Mouse (Mus musculus): ENCODE measurements around the gene Mettl16. TPM values are rescaled to one million over a fixed set of nuclear protein-coding genes. Genes with fewer than 3 reads are reported as not detected.

The Mettl16 gene
- polyA plus RNA-seq, 1 experiment from 2014 or later, result 33.0 TPM

DNA sequence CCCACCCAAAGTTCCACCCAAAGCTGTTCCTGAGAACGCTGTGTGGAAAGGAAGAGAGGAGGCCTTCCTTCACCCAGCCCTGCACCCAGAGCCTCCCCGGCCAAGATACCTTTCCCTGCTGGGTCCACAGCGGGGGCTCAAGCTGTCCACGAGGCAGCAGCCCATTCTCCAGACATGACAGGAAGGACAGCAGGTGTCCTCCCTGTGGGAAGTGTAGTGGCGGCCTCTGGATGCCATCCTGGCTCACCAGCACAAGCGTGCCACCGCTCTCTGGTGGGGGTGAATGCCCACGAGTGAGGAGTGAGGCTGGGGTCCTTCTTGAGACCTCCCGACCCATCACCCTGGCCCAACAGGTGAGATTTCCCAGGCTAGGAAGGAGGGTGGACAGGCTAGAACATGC lies 94.6 kb downstream of the Mettl16 start:
- Histone ChIP-seq H3K4me2 (ENCODE audit: low read depth, low read length) (no peak overlapping the region), H3K9ac (ENCODE audit: low read length) (no peak overlapping the region), H3K27ac (ENCODE audit: low read length) (no peak overlapping the region), H3K9me3 (replicated peaks; ENCODE audit: control insufficient read depth, low read length) (no peaks in the 10 kb centered on the region), H3K36me3 (ENCODE audit: control insufficient read depth, insufficient read depth) (peaks cover 2% of the 10 kb centered on the region; the same call in 1 of the 2 replicates), H3K4me1 (ENCODE audit: control insufficient read depth, insufficient read depth, low read length) (peaks cover 19% of the 10 kb centered on the region), H3K27me3 (ENCODE audit: control insufficient read depth, insufficient read depth, low read length) (no peaks in the 10 kb centered on the region), H3K4me3 (ENCODE audit: low read length) (no peak overlapping the region)
- ATAC-seq (replicated peaks; ENCODE audit: extremely low read depth, insufficient read depth, low FRiP score), result no peak
- WGBS, result 82% methylated on average over 9 of the region's 9 CpGs

GRCm38 (mm10) chr11:74866640-74867039 lies 96.0 kb downstream of the Mettl16 start:
- no peak overlapping the region for H3K4me3 ChIP-seq (ENCODE audit: low read length)
- peak; percentile 25; the same call in 1 of the 2 replicates for ATAC-seq (replicated peaks; ENCODE audit: extremely low read depth, insufficient read depth, low FRiP score)
- WGBS, result 67% methylated on average over 4 of the region's 4 CpGs
- H3K4me2 ChIP-seq (ENCODE audit: low read depth, low read length), result no peak overlapping the region
- H3K4me1 ChIP-seq (ENCODE audit: control insufficient read depth, insufficient read depth, low read length), result peaks cover 19% of the 10 kb centered on the region
- H3K27ac ChIP-seq (ENCODE audit: low read length), result no peak overlapping the region
- no peaks in the 10 kb centered on the region for H3K9me3 ChIP-seq (replicated peaks; ENCODE audit: control insufficient read depth, low read length)
- H3K9ac ChIP-seq (ENCODE audit: low read length), result no peak overlapping the region
- H3K36me3 ChIP-seq (ENCODE audit: control insufficient read depth, insufficient read depth), result peaks cover 2% of the 10 kb centered on the region; the same call in 1 of the 2 replicates
- no peaks in the 10 kb centered on the region for H3K27me3 ChIP-seq (ENCODE audit: control insufficient read depth, insufficient read depth, low read length)

- Histone ChIP-seq H3K4me3 (ENCODE audit: low read length) (no peak overlapping the region), H3K4me2 (ENCODE audit: low read depth, low read length) (no peak overlapping the region), H3K9ac (ENCODE audit: low read length) (no peak overlapping the region), H3K9me3 (replicated peaks; ENCODE audit: control insufficient read depth, low read length) (no peaks in the 10 kb centered on the region), H3K4me1 (ENCODE audit: control insufficient read depth, insufficient read depth, low read length) (peaks cover 19% of the 10 kb centered on the region), H3K36me3 (ENCODE audit: control insufficient read depth, insufficient read depth) (peaks cover 2% of the 10 kb centered on the region; the same call in 1 of the 2 replicates), H3K27ac (ENCODE audit: low read length) (no peak overlapping the region), H3K27me3 (ENCODE audit: control insufficient read depth, insufficient read depth, low read length) (no peaks in the 10 kb centered on the region)
- ATAC-seq (replicated peaks; ENCODE audit: extremely low read depth, insufficient read depth, low FRiP score), result no peak
- WGBS, result 72% methylated on average over 2 of the region's 2 CpGs
Measured at GRCm38 (mm10) chr11:74867181-74867580, 96.6 kb downstream of the Mettl16 start.

DNA sequence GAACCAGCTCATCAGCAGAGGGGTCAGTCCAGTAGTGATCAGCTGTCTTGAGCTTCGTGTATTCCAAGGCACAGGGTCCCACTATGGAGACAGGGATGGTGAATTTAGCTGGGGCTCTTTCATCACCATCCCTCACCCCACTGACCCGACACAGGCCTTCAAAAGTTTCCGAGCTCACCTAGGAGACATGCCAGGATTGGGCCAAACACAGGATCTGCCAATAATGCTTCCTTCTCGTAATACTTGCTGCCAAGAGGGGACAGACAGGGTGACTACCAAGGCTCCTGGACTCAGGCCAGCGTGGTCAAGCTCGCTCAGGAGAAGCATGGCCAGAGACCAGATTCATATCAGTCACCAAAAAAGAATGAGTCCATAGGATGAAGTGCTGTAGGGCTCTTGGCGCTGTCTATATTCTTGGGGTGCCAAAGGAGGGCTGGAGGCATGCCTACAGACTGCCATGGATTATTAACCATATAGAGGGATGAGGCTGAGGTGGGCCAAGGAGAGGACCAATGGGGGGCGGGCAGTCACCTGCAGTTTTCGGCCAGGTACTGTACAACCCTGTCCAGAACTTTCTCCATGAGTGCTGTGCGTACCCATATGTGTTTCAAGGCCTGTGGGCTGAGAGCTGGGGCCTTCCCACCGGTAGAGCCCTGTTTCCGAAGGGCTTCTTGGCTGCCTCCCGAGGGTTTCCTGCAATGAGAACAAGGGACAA lies 97.6 kb downstream of the Mettl16 start:
- WGBS, result 85% methylated on average over 13 of the region's 13 CpGs
- ATAC-seq (replicated peaks; ENCODE audit: extremely low read depth, insufficient read depth, low FRiP score), result no peak
- H3K27ac ChIP-seq (ENCODE audit: low read length), result no peak overlapping the region

GRCm38 (mm10) chr11:74869603-74870002 lies 99.0 kb downstream of the Mettl16 start:
- Histone ChIP-seq H3K4me3 (ENCODE audit: low read length) (no peak overlapping the region), H3K4me2 (ENCODE audit: low read depth, low read length) (no peak overlapping the region), H3K27me3 (ENCODE audit: control insufficient read depth, insufficient read depth, low read length) (no peaks in the 10 kb centered on the region), H3K4me1 (ENCODE audit: control insufficient read depth, insufficient read depth, low read length) (peaks cover 2% of the 10 kb centered on the region; the same call in 1 of the 2 replicates), H3K9ac (ENCODE audit: low read length) (no peak overlapping the region), H3K36me3 (ENCODE audit: control insufficient read depth, insufficient read depth) (peaks cover 2% of the 10 kb centered on the region; the same call in 1 of the 2 replicates), H3K27ac (ENCODE audit: low read length) (no peak overlapping the region), H3K9me3 (replicated peaks; ENCODE audit: control insufficient read depth, low read length) (no peaks in the 10 kb centered on the region)
- WGBS, result 86% methylated on average over 6 of the region's 6 CpGs
- ATAC-seq (replicated peaks; ENCODE audit: extremely low read depth, insufficient read depth, low FRiP score), result no peak

More for the DNA sequence above, 97.6 kb downstream of the Mettl16 start:
- peaks cover 16% of the 10 kb centered on the region for H3K4me1 ChIP-seq (ENCODE audit: control insufficient read depth, insufficient read depth, low read length)
- H3K9ac ChIP-seq (ENCODE audit: low read length), result no peak overlapping the region
- no peaks in the 10 kb centered on the region for H3K9me3 ChIP-seq (replicated peaks; ENCODE audit: control insufficient read depth, low read length)
- no peak overlapping the region for H3K4me2 ChIP-seq (ENCODE audit: low read depth, low read length)
- H3K36me3 ChIP-seq (ENCODE audit: control insufficient read depth, insufficient read depth), result peaks cover 2% of the 10 kb centered on the region; the same call in 1 of the 2 replicates
- no peak overlapping the region for H3K4me3 ChIP-seq (ENCODE audit: low read length)
- no peaks in the 10 kb centered on the region for H3K27me3 ChIP-seq (ENCODE audit: control insufficient read depth, insufficient read depth, low read length)

DNA sequence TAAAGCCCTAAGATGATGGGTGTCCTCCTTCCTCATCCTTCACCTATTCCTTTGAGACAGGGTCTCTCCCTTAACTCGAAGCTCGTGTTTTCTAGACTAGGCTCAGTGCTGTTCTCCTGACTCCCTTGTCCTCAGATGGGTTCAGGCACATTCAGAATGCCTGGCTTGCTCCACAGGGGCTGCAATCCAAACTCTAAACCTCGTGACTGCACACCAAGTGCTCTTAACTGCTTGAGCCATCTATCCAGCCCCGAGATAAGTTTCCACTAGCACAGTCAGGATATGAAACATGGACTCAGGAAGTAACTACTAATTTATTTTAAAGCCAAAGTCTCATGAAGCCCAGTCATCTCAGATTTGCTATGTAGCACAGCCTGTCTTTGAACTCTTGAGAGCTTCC lies 99.9 kb downstream of the Mettl16 start:
- Histone ChIP-seq H3K27me3 (ENCODE audit: control insufficient read depth, insufficient read depth, low read length) (no peaks in the 10 kb centered on the region), H3K27ac (ENCODE audit: low read length) (no peak overlapping the region), H3K9me3 (replicated peaks; ENCODE audit: control insufficient read depth, low read length) (no peaks in the 10 kb centered on the region), H3K9ac (ENCODE audit: low read length) (no peak overlapping the region), H3K4me2 (ENCODE audit: low read depth, low read length) (no peak overlapping the region), H3K36me3 (ENCODE audit: control insufficient read depth, insufficient read depth) (peaks cover 2% of the 10 kb centered on the region; the same call in 1 of the 2 replicates), H3K4me3 (ENCODE audit: low read length) (no peak overlapping the region), H3K4me1 (ENCODE audit: control insufficient read depth, insufficient read depth, low read length) (no peaks in the 10 kb centered on the region)
- WGBS, result 68% methylated on average over 4 of the region's 4 CpGs
- no peak for ATAC-seq (replicated peaks; ENCODE audit: extremely low read depth, insufficient read depth, low FRiP score)

GRCm38 (mm10) chr11:74870991-74871622 lies 100.5 kb downstream of the Mettl16 start:
- WGBS, result 23% methylated on average over 12 of the region's 12 CpGs

DNA sequence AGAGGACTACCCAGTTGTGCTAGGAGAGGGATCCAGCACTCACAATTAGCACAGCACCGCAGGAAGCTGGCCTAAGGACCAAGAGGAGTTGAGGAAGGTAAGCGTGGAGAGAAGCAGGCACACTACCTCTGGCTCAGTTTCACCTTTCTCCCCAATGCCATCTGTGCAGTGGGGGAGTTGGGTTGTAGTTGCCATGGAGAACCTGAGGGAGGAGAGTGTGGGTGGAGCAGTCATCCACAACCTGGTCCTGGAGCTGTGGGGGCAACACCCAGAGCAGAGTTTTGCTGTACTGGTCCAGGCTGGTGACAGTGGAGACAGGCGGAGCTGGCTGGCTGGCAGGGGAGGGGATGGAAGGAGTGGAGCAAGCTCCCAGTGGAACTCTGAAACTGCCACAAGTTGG lies 104.0 kb downstream of the Mettl16 start:
- Histone ChIP-seq H3K9ac (ENCODE audit: low read length) (no peak overlapping the region), H3K4me3 (ENCODE audit: low read length) (no peak overlapping the region), H3K27ac (ENCODE audit: low read length) (no peak overlapping the region), H3K36me3 (ENCODE audit: control insufficient read depth, insufficient read depth) (no peaks in the 10 kb centered on the region), H3K9me3 (replicated peaks; ENCODE audit: control insufficient read depth, low read length) (no peaks in the 10 kb centered on the region), H3K4me2 (ENCODE audit: low read depth, low read length) (no peak overlapping the region), H3K27me3 (ENCODE audit: control insufficient read depth, insufficient read depth, low read length) (no peaks in the 10 kb centered on the region), H3K4me1 (ENCODE audit: control insufficient read depth, insufficient read depth, low read length) (peaks cover 6% of the 10 kb centered on the region; the same call in 1 of the 2 replicates)
- WGBS, result 68% methylated on average over 3 of the region's 3 CpGs
- ATAC-seq (replicated peaks; ENCODE audit: extremely low read depth, insufficient read depth, low FRiP score), result no peak

More at GRCm38 (mm10) chr11:74870991-74871622, 100.5 kb downstream of the Mettl16 start:
- H3K36me3 ChIP-seq (ENCODE audit: control insufficient read depth, insufficient read depth), result peaks cover 2% of the 10 kb centered on the region; the same call in 1 of the 2 replicates
- no peak overlapping the region for H3K9ac ChIP-seq (ENCODE audit: low read length)
- H3K27me3 ChIP-seq (ENCODE audit: control insufficient read depth, insufficient read depth, low read length), result no peaks in the 10 kb centered on the region
- no peak overlapping the region for H3K4me3 ChIP-seq (ENCODE audit: low read length)
- ATAC-seq (replicated peaks; ENCODE audit: extremely low read depth, insufficient read depth, low FRiP score), result no peak
- no peaks in the 10 kb centered on the region for H3K9me3 ChIP-seq (replicated peaks; ENCODE audit: control insufficient read depth, low read length)
- H3K4me2 ChIP-seq (ENCODE audit: low read depth, low read length), result no peak overlapping the region
- no peaks in the 10 kb centered on the region for H3K4me1 ChIP-seq (ENCODE audit: control insufficient read depth, insufficient read depth, low read length)
- no peak overlapping the region for H3K27ac ChIP-seq (ENCODE audit: low read length)

- Histone ChIP-seq H3K4me3 (ENCODE audit: low read length) (no peak overlapping the region), H3K9me3 (replicated peaks; ENCODE audit: control insufficient read depth, low read length) (no peaks in the 10 kb centered on the region), H3K4me1 (ENCODE audit: control insufficient read depth, insufficient read depth, low read length) (peaks cover 8% of the 10 kb centered on the region), H3K36me3 (ENCODE audit: control insufficient read depth, insufficient read depth) (no peaks in the 10 kb centered on the region), H3K27ac (ENCODE audit: low read length) (no peak overlapping the region), H3K9ac (ENCODE audit: low read length) (no peak overlapping the region), H3K4me2 (ENCODE audit: low read depth, low read length) (peak overlapping the region; percentile 45), H3K27me3 (ENCODE audit: control insufficient read depth, insufficient read depth, low read length) (no peaks in the 10 kb centered on the region)
- ATAC-seq (replicated peaks; ENCODE audit: extremely low read depth, insufficient read depth, low FRiP score), result peak; percentile 65; the same call in 1 of the 2 replicates
- 4% methylated on average over 9 of the region's 9 CpGs for WGBS
Measured at GRCm38 (mm10) chr11:74876801-74877200, 106.2 kb downstream of the Mettl16 start.

Measured in heart, embryonic 16.5 days (tissue).